Mouse (Mus musculus): ENCODE data around the gene Rasal2.
A peak's percentile ranks its signal among the peaks of the same experiment; 100 is the strongest.

Rasal2 gene

DNA sequence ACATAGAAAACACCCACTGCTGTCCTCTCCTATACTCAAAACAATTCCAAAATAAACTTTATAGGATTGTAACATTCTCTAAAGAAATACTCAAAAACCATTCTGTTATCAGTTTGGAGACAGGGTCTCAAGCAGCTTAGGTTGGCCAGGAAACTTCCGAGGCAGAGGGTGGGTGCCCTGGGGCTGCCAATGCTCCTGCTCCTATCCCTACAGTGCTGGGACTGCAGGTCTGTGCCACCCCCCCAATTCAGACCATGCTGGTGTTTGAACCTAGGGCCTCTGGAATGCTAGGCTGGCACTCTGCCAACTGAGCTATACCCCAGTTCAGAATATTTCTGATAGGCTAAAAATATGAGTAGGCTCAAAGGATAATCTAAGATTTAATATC is 274.5 kb downstream of the Rasal2 start:
- DNase-seq (ENCODE audit: low spot score), result no peak

DNA sequence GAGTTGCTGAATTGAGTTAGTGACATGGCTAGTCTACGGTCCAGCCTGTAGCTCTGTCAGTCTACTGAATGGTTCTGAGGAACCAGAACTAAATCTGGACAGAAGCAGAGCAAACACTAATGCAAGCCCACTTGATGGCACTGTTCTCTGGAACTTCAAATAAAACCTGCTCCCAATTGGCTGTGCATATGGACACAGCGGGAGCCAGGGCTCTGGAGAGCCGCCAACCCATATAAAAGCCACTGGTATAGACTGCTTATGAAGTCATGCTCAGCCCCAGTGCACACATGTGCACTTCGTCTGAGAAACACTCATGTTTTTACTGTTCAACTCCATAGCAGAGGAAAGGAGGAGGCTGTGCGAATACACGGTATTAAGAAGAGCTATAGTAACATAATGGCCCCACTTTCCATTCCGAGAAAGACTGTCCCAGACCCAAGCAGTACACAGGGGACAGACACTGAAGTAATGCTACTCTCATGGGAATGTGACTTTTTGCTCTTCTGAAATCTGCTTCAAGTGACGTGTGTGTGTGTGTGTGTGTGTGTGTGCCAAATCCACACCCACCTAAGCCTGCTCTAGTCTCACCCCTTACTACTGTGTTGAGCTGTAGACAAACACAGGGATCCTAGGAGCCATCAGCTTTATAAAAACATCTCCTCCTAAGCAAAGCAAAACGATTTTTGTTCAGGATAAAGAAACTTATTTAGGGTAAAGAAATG is 275.1 kb downstream of the Rasal2 start:
- DNase-seq (ENCODE audit: low spot score), result no peak

DNA sequence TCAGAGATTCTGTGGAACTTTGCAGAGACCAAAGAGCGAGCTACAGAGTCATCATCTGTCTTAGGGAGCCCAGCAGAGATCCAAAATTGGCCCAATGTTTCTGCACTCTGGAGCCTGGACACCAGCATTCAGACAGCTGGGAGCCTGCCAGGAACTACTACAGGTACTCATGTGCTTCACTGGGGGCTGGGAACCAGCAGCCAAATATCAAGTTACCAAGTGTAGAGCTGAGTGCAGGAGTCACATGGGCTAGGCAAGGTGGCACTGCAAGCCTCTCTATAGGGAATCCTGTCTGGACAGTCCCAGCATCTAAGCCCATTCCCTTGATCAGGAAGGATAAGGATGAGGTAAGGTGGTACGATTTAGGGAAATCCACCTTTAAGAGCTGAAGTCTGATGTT is 284.2 kb downstream of the Rasal2 start:
- DNase-seq (ENCODE audit: low spot score), result no peak

DNA sequence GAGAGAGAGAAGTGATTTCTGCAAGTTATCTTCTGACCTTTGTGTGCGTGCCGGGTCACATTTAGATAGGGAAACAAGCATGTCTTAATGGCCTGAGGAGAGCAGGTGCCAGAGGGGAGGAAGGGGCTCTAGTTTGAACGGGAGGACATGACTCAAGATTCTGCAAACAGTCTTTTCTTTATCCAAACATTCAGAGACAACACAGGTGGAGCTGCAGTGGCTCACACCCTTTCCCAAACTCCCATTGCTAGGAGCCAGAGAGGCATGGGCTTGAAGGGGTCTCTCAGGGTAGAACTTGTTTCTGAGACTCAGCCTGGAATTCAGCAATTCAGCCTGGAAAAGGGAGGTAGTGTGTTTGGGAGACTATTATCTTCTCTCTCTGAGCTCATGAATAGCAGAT is 288.6 kb downstream of the Rasal2 start:
- no peak for DNase-seq (ENCODE audit: low spot score)

DNA sequence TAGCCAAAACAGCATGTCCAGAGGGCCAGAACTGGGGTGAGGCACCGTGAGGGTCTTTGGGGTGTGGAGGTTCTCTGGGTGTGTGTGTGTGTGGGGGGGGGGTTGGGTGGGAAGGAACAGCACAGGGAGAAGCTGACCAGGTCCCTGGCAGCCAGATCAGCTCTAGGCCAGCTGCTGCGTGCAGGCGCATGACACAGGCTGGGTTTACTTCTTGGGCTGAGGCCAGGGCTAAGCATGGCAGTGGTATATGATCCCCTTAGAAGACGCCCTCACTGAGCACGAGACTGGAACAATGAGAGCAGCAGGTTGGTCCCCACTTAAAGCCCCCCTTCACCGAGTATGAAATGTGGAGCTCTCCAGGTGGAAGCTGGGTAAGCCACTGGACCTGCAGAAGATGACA is 293.2 kb downstream of the Rasal2 start:
- no peak for DNase-seq (ENCODE audit: low spot score)

DNA sequence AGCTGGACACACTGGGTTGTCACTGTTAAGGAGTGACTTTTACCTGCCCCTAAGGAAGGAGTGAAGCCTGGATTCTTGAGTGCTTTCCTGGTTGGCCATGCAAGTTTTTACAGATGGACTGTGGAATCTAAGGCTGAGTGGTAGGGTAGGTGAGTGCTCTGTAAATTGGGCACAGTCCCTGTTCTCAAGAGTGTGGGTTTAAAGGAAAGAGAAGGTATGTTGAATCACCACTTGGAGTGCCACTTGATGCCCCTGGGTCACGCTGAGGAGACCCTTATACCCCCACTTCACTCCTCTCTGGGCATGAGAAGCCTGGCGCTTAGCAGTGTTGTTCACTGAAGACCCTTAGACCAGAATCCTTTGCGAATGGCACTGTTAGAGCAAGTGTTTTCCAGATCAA is 295.0 kb downstream of the Rasal2 start:
- DNase-seq (ENCODE audit: low spot score), result no peak

DNA sequence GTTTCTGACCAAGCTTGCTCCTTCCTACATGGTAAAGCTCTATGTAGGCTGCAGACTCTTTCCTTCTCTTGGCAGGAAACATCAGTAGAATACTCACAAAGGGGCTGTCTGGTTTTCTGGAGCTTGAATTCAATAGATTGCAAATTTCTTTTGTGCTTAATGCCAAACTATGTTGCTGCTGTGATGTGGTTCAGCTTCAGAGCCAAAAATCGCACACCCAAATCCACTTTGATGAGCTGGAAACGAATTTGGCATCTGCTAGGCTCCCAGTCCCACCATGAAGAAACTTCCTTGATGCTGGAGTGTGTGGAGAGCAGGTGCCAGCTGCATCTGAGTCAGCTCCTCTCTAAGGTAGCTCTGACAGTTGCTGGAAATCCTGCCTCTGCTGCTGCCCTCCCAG is 297.9 kb downstream of the Rasal2 start:
- no peak for DNase-seq (ENCODE audit: low spot score)

DNA sequence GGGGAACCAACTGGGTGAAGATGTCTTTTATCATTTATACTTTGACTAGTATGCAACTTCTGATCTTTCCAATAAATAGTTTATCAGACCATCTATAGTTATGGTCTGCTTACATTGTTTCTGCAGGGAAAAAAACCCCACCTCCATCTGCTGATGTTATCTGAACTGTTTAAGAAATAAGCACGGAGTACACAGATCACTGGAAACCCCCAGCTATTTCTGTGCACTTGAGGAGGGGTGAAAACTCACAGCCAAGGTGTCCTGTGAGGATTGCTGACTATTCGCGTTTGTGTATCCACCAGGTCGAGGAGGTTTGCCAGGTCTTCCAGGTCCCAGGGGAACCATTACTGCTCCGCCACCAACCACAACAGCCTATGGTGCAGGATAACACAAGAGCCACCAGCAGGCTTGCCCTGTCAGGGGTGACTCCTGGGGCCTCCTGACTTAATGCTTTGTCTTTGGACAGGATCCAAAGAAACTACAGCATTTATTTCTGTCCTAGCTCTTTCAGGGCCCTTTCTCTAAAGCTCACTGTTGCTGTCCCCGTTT is 302.0 kb downstream of the Rasal2 start:
- no peak for DNase-seq (ENCODE audit: low spot score)

DNA sequence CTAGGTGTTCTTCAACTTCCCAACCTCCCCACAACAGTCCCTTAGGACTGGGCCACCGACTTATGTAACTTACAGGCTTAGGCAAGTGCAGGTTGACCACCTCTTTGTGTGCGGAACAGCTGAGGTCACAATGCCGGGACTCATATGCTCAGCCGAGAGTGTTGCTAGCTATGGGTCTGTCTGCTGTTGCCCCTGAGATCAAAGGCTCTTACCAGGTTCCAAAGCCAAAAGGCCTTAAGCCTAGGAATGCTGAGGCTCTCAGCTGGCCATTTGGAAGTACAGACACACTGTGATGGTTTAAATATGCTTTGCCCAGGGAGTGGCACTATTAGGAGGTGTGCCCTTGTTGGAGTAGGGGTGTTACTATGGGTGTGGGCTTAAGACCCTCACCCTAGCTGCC is 303.8 kb downstream of the Rasal2 start, which contains the start of gene Tex35:
Gene Tex35 (minus strand): TSS at position 101 of the 400 bp plus-strand sequence.
- DNase-seq (ENCODE audit: low spot score), result no peak

DNA sequence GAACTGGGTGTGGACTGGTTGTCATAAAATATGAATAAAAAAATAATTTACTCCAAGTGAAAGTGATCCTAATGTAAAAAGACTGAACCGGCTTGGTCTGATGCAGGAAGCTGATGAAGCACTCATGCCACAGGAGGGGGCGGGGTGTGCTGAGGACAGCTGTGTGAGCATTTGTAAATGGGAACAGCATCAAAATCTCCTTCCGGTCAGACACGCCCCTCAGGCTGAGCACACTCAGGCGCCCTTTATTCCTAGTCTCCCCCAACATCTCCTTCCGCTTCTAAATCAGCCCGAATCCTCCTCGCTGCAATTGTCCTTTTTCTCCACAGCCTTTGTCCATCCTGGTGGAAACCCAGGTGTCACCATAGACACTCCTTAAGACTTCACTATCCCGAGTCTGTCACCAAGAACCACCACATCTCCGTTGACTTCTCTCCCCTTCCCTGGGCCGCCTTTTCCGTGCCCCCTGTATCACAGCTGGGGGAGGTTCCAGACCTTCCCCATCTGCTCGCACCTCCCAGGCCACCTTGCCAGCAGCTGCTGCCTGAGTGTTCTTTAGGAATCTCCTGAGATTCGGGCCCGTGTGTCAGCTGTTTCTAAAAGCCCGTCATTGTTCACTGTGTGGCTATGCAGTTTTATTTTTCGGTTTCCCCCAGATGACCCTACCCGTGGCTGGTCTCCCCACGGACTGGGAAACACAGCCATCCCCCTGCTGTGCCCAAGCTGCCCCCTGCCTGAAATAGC is 311.1 kb downstream of the Rasal2 start:
- DNase-seq (ENCODE audit: low spot score), result no peak

DNA sequence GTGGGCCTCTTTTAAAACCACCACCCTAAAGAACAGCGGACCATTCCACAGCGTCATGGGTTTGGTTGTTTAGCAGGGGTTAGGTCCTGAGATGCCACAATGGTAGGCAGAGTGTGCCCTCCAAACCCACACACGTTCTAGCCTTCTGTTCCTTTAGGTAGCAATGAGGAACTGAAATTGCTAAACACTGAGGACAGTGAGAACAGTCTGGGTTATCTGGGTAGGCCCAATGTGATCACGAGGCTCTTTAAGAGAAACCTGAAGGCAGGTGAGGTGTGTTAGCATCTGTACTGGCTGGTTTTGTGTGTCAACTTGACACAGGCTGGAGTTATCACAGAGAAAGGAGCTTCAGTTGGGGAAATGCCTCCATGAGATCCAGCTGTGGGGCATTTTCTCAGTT is 316.9 kb downstream of the Rasal2 start:
- no peak for DNase-seq (ENCODE audit: low spot score)

DNA sequence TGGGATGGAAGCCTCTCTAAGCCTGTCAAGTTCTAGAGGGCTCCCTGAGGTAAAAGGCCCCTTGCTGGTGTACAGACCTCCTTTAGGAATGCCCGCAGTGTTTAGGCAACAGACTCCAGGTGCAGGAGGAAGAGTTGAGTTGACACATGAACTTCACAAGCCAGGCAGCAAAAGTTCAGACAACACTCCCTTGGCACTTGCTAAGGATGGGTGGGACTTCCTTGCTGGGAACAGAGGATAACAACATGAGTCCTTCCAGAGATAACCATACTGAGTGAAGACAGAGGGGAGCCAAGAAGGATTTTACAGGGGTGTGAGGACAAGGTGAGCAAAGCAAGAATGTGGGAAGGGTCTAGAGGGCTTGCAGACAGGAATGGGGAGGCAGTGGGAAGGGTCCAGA is 319.8 kb downstream of the Rasal2 start:
- no peak for DNase-seq (ENCODE audit: low spot score)

DNA sequence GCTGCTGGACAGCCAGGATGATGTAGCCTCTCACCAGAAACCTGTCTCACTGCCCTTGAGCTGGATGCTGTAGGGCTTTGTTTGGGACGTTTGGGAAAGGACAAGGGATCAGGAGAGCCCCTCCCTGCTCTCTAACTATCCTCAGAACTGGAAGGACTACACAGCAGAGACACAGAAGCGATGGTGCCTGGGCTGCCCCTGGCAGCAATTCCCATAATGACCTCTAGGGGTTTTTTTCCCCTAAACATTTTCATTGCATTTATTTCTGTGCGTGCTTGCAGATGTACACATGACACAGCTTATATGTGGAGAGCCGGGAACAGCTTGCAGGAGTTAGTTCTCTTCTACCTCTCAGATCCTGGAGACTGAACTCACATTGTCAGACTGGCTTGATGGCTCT is 320.3 kb downstream of the Rasal2 start:
- DNase-seq (ENCODE audit: low spot score), result no peak

DNA sequence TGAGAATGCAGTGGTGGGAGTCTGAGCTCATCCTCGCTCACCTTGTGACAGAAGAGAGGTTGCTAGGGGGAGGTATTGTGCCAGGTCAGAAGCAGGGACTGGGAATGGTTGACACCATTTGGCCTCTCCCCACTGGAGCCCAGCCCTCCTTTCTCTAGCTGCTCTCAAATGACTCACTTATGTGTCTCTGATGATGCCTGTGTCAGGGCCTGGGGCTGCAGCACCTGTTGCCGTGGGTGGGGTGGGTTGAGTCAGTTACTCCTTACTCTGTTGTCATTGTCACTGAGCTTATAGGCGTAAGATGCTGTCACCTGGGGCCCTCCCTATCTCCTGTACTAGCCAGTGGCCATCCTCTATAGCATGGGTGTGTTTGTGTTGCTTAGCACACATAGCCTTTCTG is 321.6 kb downstream of the Rasal2 start:
- no peak for DNase-seq (ENCODE audit: low spot score)

DNA sequence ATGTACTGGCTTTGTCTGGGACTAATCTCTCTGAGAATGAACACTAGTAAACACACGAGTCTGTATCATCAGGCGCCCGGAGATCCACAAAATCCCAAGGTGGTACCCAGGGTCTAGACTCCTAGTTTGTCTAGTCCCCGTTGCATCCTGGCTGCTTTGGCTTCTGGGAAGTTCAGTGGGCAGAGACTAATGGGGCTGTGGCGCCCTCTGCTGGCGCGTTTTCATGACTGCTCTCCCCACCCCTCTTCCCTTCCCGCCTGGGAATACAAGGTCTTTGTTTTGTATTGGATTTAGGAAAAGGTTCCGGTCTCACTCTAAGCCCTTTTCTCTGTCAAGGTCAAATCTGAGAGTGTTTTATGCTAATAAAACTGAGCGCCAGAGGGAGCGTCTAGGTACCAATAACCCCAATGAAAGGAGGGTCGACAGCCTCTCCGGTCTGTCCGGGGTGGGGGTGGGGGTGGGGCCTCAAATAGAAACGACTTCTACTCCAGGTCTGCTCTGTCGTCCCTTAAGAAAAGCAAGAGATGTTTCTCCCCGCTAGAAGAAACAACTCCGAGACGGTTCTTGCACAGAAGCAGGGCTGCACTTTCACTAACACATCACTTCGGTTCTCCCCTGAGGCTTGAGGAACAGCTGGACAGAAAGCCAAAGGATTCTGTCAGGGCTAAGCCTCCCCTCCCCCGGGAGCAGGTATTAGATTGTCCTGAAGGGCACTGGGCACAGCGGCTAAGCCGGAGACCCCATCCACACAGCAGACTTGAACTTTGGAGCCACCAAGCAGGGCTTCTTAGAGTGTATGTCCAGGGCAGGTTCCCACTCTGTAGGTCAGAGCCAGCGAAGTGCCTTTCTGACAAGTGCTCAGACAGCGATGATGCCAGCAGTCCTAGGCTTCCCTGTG is 326.0 kb downstream of the Rasal2 start:
- peak; percentile 61 for DNase-seq (ENCODE audit: low spot score)

All from testis, postnatal 14 days (tissue).